Mouse (Mus musculus) midbrain, embryonic 12.5 days (tissue): ENCODE measurements around the gene Csrnp1. TPM values are rescaled to one million over a fixed set of nuclear protein-coding genes. Genes with fewer than 3 reads are reported as not detected.
A peak's percentile ranks its signal among the peaks of the same experiment; 100 is the strongest.
"Not testable (repeated sequence)": the region's sequence is repeated elsewhere in the genome, so short reads cannot be mapped to it uniquely, and the experiment has no call there.

ENCODE experiments used
- ATAC-seq: fragments of 200-750 bp; cut with Nextera tagmentation; 2 replicates; pipeline ENCODE4 v1.8.0; 2017; ENCODE audit warnings: low read depth, moderate TSS enrichment, moderate library complexity; ENCODE audit not compliant: low FRiP score
- H3K27ac ChIP-seq: fragments of 300-500 bp; sonication (generic); replicated peaks from 2 replicates; pipeline ENCODE4 v1.5.1; 2016; ENCODE audit warnings: mild to moderate bottlenecking
- H3K27me3 ChIP-seq: fragments of 300-500 bp; sonication (generic); 2 replicates; pipeline ENCODE4 v1.6.1; 2016; ENCODE audit warnings: mild to moderate bottlenecking
- H3K36me3 ChIP-seq: fragments of 300-500 bp; sonication (generic); 2 replicates; pipeline ENCODE4 v1.6.1; 2016
- H3K4me1 ChIP-seq: fragments of 300-500 bp; sonication (generic); 2 replicates; pipeline ENCODE4 v1.6.1; 2016
- H3K4me2 ChIP-seq: fragments of 300-500 bp; sonication (generic); replicated peaks from 2 replicates; pipeline ENCODE4 v1.6.1; 2016; ENCODE audit warnings: mild to moderate bottlenecking, moderate library complexity
- H3K4me3 ChIP-seq: fragments of 300-500 bp; sonication (generic); 2 replicates; pipeline ENCODE4 v1.5.1; 2016; ENCODE audit warnings: mild to moderate bottlenecking
- H3K9ac ChIP-seq: fragments of 300-500 bp; sonication (generic); replicated peaks from 2 replicates; pipeline ENCODE4 v1.6.1; 2016; ENCODE audit warnings: mild to moderate bottlenecking, moderate library complexity
- H3K9me3 ChIP-seq: fragments of 300-500 bp; sonication (generic); 2 replicates; pipeline ENCODE4 v1.6.1; 2016; ENCODE audit warnings: mild to moderate bottlenecking
- WGBS: fragments of 180-500 bp; shearing (Covaris S2); methylation state at CpG from one replicate; pipeline ENCODE4 v1.1.7; 2016; 5-methylcytosine and 5-hydroxymethylcytosine counted together
- polyA plus RNA-seq: library from polyadenylated mRNA; unstranded; fragments of >200 nt; fragmentation: Nextera tagmentation; extraction: Ambion mirVana; gene quantifications from 2 replicates; pipeline ENCODE4 v1.2.1, GENCODE M21; 2016

Csrnp1 gene
- polyA plus RNA-seq, 1 experiment from 2014 or later = 1.5 TPM

DNA sequence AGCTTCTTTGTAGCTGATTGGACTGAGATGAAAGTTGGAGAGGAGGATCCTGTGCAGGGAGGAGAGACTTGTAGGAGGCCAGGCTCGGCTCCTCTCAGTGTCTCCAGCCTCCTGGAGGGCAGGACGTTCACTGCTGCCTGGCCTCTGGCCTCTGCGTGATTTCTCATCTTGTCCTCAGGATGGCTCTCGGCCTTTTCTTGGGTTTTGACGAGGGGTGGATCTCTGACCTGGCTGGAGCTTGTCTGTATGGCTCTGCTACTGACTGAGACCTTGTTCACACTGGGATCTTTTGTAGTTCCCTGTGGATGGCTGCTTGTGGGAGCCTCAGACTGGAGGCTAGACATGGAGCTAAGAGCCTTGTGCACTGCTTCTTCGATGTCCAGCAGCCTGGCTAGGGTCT is 30.4 kb upstream of the Csrnp1 start:
- no peak for ATAC-seq
- H3K9ac ChIP-seq = no peak overlapping the region
- no peak overlapping the region for H3K27ac ChIP-seq
- WGBS = 69% methylated on average over 6 of the region's 6 CpGs
- no peaks in the 10 kb centered on the region for H3K36me3 ChIP-seq
- H3K4me2 ChIP-seq = no peak overlapping the region
- 0 out of 2 replicates have a peak, but pooled peaks cover 4% of the 10 kb centered on the region for H3K4me1 ChIP-seq
- H3K27me3 ChIP-seq = peaks cover 26% of the 10 kb centered on the region
- H3K9me3 ChIP-seq = no peaks in the 10 kb centered on the region
- no peak overlapping the region for H3K4me3 ChIP-seq

DNA sequence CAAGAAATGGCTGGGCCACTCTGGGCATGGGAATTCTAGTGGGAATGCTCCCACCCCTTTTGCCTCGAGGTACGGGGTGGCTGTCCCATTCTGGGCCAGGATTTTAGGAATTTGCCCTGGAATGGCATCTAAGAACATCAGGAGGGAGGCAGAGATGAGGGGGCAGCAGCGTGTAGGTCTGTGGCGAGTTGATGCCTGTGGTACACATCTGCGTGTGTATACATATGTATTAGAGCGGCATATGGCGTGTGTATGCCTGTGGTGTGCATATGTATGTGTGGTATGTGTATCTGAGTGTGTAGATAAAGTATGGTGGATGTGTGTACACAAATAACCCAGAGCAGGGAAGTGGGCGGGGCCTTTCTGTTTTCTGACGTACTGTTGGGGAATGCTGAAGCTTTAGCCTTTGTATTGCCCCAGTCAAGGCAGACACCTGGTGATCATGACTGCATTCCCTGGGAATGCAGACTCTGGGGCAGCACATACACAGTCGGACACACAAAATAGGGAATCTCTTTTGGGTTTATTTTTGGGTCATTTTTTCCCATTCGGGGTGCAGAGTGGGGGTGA is 28.9 kb upstream of the Csrnp1 start:
- Histone ChIP-seq H3K27me3 (peaks cover 35% of the 10 kb centered on the region), H3K4me3 (no peak overlapping the region), H3K36me3 (no peaks in the 10 kb centered on the region), H3K9ac (no peak overlapping the region), H3K27ac (no peak overlapping the region), H3K9me3 (no peaks in the 10 kb centered on the region), H3K4me1 (0 out of 2 replicates have a peak, but pooled peaks cover 4% of the 10 kb centered on the region), H3K4me2 (no peak overlapping the region)
- WGBS = 74% methylated on average over 11 of the region's 11 CpGs
- no peak for ATAC-seq

DNA sequence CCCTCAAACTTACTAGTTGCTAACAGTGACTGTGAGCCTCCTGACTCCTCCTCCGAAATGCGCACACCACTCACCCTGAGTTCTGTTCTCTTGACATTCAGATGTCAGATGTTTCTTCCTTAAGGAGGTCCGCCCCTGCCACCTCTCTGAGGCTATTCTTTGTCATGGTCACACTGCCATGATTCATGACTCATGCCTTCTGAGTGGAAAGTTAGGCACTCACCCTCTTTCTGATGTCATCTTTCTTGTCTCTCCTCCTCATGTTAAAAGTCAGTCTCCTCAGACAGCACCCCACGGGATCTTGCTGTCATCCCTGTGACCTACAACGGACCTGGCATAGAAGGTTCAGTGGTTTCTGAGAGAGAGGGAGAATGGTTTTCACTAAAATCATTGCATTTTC is 28.3 kb upstream of the Csrnp1 start:
- ATAC-seq = no peak
- peaks cover 35% of the 10 kb centered on the region for H3K27me3 ChIP-seq
- WGBS = 90% methylated on average over 5 of the region's 5 CpGs
- H3K4me2 ChIP-seq = no peak overlapping the region
- 0 out of 2 replicates have a peak, but pooled peaks cover 2% of the 10 kb centered on the region for H3K9me3 ChIP-seq
- H3K27ac ChIP-seq = no peak overlapping the region
- no peaks in the 10 kb centered on the region for H3K36me3 ChIP-seq
- H3K4me3 ChIP-seq = no peak overlapping the region
- H3K9ac ChIP-seq = no peak overlapping the region
- 0 out of 2 replicates have a peak, but pooled peaks cover 4% of the 10 kb centered on the region for H3K4me1 ChIP-seq

DNA sequence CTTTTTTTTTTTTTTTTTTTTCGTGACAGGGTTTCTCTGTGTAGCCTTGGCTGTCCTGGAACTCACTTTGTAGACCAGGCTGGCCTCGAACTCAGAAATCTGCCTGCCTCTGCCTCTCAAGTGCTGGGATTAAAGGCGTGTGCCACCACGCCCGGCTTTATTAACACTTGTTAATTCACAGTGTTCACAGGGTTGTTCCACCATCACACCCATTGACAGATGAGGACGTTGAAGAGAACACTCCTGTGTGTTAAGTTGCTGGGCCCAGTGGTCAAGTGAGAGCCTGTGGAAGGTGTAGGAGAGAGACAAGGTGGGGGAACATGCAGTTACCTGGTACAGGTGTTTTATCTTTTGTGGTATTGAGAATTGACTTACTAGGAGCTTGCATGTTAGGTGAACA is 27.7 kb upstream of the Csrnp1 start:
- not testable (repeated sequence) for H3K4me1 ChIP-seq, H3K9ac ChIP-seq, H3K4me2 ChIP-seq, H3K9me3 ChIP-seq, H3K4me3 ChIP-seq, H3K27ac ChIP-seq, H3K36me3 ChIP-seq, ATAC-seq
- peaks cover 35% of the 10 kb centered on the region for H3K27me3 ChIP-seq
- 84% methylated on average over 6 of the region's 6 CpGs for WGBS

DNA sequence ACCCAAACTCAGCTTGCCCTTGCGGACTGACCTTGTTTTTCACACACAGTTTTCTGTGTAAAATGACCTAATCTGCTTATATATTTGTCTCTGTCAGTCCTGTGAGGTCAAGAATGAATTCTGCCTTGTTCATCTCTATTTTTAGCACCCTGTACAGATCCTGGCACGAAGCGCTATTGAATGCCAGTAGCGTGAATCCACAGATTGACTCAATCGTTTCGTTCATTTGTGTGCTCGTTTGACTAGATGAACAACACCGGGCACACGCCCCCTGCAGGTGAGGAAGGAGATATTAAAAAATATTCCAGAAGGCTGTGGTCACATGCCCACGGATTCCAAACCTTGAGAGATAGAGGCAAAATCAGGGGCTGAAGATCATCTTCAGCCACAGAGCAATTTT is 27.1 kb upstream of the Csrnp1 start:
- under 1% methylated on average over 10 of the region's 10 CpGs for WGBS
- Histone ChIP-seq H3K4me3 (peak overlapping the region; percentile 50), H3K4me2 (peak overlapping the region; percentile 89), H3K9me3 (0 out of 2 replicates have a peak, but pooled peaks cover 3% of the 10 kb centered on the region), H3K27me3 (peaks cover 35% of the 10 kb centered on the region), H3K4me1 (0 out of 2 replicates have a peak, but pooled peaks cover 4% of the 10 kb centered on the region), H3K9ac (0 out of 2 replicates have a peak overlapping the region, but pooled peaks have one; percentile 8), H3K36me3 (no peaks in the 10 kb centered on the region), H3K27ac (peak overlapping the region; percentile 36; the same call in 1 of the 2 replicates)
- peak; percentile 58 for ATAC-seq

DNA sequence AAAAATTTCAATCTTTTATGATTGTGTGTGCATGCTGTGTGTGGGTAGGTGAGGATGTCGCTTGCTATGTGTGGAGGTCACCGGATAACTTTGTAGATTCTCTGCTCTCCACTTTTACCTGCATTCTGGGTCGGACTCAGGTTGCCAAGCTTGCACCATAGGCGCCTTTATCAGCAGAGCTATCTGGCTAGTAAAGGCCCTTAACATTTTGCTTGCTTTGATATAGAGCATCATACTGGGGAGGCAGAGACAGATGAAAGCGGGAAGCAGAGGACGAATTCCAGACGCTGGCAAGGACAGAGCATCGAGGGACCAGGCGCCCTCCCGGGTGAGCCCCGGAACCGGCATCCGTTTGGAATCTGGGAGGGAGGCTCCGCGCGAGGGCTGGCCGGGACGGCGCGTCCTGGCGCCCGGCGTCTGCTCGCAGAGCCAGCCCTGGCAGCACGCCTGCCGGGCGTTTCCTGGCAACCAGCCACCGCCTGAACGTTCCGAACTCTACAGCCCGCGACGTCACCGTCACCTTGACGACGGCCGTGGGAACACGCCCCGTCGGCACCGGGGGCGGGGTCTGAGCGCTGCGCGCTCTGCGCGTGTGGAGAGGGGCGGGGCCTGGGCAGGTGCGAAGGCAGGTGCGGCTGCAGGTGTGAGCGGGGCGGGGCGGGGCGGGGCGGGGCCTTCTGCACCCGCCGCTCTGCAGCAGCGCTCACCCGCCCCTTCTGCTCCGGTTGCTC is 26.5 kb upstream of the Csrnp1 start:
- Histone ChIP-seq H3K36me3 (no peaks in the 10 kb centered on the region), H3K4me1 (0 out of 2 replicates have a peak, but pooled peaks cover 4% of the 10 kb centered on the region), H3K27me3 (peaks cover 35% of the 10 kb centered on the region), H3K4me2 (peak overlapping the region; percentile 89), H3K9me3 (0 out of 2 replicates have a peak, but pooled peaks cover 3% of the 10 kb centered on the region), H3K9ac (0 out of 2 replicates have a peak overlapping the region, but pooled peaks have one; percentile 8), H3K27ac (peak overlapping the region; percentile 69), H3K4me3 (peak overlapping the region; percentile 50)
- 2% methylated on average over 52 of the region's 60 CpGs for WGBS
- ATAC-seq = peak; percentile 95

GRCm38 (mm10) chr9:120009871-120010270 is 25.4 kb upstream of the Csrnp1 start:
- Histone ChIP-seq H3K36me3 (no peaks in the 10 kb centered on the region), H3K9me3 (0 out of 2 replicates have a peak, but pooled peaks cover 3% of the 10 kb centered on the region), H3K4me2 (no peak overlapping the region), H3K27ac (no peak overlapping the region), H3K4me3 (no peak overlapping the region), H3K9ac (no peak overlapping the region), H3K27me3 (peaks cover 32% of the 10 kb centered on the region), H3K4me1 (0 out of 2 replicates have a peak, but pooled peaks cover 4% of the 10 kb centered on the region)
- 93% methylated on average over 3 of the region's 3 CpGs for WGBS
- no peak for ATAC-seq

DNA sequence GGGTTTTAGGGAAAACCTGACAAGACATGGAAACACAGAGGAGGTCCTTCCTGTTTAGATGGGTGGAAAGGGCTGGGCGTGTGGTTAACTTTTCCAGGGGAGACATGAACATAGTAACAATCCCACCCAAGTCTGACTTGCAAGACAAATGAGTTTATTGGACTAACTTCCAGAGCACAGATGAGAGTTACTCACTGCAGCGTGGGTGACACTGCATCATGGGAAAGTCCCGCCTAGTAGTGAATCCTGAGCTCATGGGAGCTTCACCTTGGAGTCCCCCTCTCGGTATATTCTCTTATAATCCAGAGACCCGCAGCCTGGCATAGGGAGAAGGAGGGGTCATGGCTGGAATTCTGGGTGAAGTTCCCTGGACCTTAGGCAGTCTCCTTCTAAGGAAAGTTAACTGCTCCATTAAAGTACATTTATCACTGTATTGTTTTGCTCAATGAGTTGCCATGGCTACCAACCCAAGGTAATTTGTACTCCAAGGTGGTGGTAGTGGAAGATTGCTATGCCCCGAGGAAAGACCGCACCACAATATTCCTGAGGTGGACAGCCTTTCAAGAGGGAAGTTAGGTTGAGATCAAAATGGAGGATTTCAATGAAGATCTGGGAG is 24.9 kb upstream of the Csrnp1 start:
- Histone ChIP-seq H3K9me3 (0 out of 2 replicates have a peak, but pooled peaks cover 3% of the 10 kb centered on the region), H3K36me3 (no peaks in the 10 kb centered on the region), H3K27me3 (peaks cover 32% of the 10 kb centered on the region), H3K4me3 (no peak overlapping the region), H3K27ac (no peak overlapping the region), H3K4me1 (0 out of 2 replicates have a peak, but pooled peaks cover 4% of the 10 kb centered on the region), H3K9ac (no peak overlapping the region), H3K4me2 (no peak overlapping the region)
- ATAC-seq = no peak
- 86% methylated on average over 7 of the region's 7 CpGs for WGBS

GRCm38 (mm10) chr9:120007833-120008232 is 23.4 kb upstream of the Csrnp1 start:
- Histone ChIP-seq H3K9ac (no peak overlapping the region), H3K27ac (no peak overlapping the region), H3K9me3 (0 out of 2 replicates have a peak, but pooled peaks cover 3% of the 10 kb centered on the region), H3K27me3 (peaks cover 24% of the 10 kb centered on the region), H3K4me3 (no peak overlapping the region), H3K4me1 (0 out of 2 replicates have a peak, but pooled peaks cover 4% of the 10 kb centered on the region), H3K4me2 (no peak overlapping the region), H3K36me3 (no peaks in the 10 kb centered on the region)
- ATAC-seq = no peak
- 88% methylated on average over 1 of the region's 1 CpGs for WGBS

- H3K9ac ChIP-seq = no peak overlapping the region
- no peaks in the 10 kb centered on the region for H3K36me3 ChIP-seq
- H3K4me1 ChIP-seq = peaks cover 14% of the 10 kb centered on the region
- ATAC-seq = no peak
- no peak overlapping the region for H3K27ac ChIP-seq
- H3K4me3 ChIP-seq = no peak overlapping the region
- H3K9me3 ChIP-seq = 0 out of 2 replicates have a peak, but pooled peaks cover 3% of the 10 kb centered on the region
- no peak overlapping the region for H3K4me2 ChIP-seq
- peaks cover 22% of the 10 kb centered on the region for H3K27me3 ChIP-seq
- 72% methylated on average over 3 of the region's 3 CpGs for WGBS
Observed at GRCm38 (mm10) chr9:120005936-120006335, 21.5 kb upstream of the Csrnp1 start.

- H3K4me1 ChIP-seq = peaks cover 10% of the 10 kb centered on the region
- no peak overlapping the region for H3K27ac ChIP-seq
- H3K9ac ChIP-seq = no peak overlapping the region
- H3K9me3 ChIP-seq = 0 out of 2 replicates have a peak, but pooled peaks cover 3% of the 10 kb centered on the region
- no peak for ATAC-seq
- H3K4me2 ChIP-seq = no peak overlapping the region
- no peak overlapping the region for H3K4me3 ChIP-seq
- peaks cover 17% of the 10 kb centered on the region for H3K27me3 ChIP-seq
- 83% methylated on average over 5 of the region's 5 CpGs for WGBS
- H3K36me3 ChIP-seq = no peaks in the 10 kb centered on the region
Observed at GRCm38 (mm10) chr9:120002893-120003292, 18.4 kb upstream of the Csrnp1 start.
